Mouse (Mus musculus) ovary, adult 2 months (tissue): ENCODE data around the gene Apoe. TPM values are rescaled to one million over a fixed set of nuclear protein-coding genes. Genes with fewer than 3 reads are reported as not detected.

ENCODE experiments used
- polyA plus RNA-seq: library from polyadenylated mRNA; depleted of rRNA; stranded (reverse); fragments of >200 nt; gene quantifications from 2 replicates; pipeline ENCODE4 v1.2.3, GENCODE M21; 2012; rRNA removed

Apoe gene
- 3,327 and 3,331 TPM in 2 replicates for polyA plus RNA-seq

GRCm38 (mm10) chr7:19698907-19699826, at the start of gene Apoe:
Gene Apoe (minus strand): TSS chr7:19699188.

DNA sequence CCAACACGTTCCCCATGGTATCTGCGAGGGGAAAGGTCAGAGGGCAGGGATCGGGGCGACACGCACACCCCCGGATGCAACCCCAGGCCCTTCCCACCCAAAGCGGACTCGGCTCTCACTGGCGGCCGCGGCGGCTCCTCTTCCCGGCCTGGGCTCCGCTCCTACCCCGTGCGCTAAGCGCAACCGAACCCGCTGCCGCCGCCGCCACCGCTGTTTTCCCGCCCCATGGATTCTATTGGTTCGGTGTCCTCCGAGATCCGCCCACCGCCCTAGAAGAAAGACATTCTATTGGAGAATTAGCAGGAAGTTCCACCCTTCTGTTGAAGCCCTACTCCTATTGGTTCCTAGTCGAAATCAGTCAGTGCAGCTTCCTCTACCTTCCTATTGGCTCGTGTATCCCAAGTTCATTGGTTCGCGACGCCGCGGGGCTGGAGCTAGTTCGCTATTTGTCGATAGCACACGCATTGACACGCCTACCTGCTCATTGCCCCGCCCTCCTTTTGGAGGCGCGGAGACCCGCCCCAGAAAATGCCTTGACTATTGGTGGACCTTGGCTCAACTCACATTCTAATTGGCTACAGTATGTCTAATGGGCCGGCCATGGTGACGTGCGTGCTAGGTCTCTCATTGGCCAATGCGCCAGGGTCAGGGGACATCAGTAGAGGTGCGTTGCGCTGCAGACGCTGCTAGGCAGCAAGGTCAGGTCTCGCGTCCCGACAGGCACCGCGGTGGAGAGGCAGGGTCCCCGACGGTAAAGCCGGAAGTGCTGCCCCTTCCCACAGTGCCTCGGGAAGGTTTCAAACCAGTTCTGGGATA, 16.5 kb upstream of the Apoe start, which contains the start of gene Tomm40:
Tomm40 (minus strand) TSS at position 200 of the 816 bp plus-strand sequence.

DNA sequence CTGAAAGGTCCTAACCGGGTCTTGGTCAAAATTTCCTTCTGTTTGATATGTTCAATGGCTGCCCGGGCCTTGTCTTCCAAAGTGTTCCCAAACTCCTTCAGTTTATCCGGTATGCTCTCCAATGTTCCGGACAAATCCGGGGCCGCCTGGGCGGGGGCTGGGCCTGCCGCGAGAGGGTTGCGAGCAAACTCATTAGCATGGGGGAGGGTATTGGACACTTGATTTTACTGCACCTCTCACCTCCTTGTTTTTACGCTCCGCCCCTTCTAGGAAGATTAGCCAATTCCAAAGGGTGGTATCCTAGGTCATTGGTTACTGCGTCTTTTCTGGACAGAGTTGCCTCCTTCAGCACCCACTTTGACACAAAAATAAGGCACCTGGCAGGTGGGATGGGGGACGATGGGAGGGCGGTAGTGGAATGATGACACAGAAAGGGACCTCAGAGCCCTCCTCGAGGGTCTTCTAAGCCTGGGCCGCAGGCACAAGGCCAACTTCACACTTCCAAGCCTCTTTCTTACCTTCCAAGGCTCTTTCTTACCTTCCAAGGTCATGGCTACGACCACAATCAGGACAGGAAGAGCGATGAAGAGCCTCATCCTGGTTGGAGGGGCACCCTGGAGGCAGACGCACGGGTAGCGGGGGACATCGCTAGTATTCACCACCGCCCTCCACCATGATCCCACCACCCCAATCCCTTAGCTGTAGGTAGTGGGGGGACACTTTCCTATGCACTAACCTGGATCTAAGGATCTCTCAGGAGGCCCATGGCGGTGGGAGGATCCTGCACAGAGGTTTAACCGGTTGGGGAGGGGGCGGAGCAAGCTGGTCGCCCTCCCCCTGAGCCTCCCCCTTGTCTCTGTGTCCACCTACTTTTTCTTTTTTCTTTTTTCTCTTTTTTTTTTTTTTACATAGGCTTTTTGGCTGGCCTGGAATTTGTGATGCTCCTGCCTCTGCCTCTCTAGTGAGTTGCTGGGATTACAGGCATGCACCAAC, 6.8 kb downstream of the Apoe start, which contains the start of gene Apoc1:
Apoc1 (minus strand) TSS at position 788 of the 993 bp plus-strand sequence.

DNA sequence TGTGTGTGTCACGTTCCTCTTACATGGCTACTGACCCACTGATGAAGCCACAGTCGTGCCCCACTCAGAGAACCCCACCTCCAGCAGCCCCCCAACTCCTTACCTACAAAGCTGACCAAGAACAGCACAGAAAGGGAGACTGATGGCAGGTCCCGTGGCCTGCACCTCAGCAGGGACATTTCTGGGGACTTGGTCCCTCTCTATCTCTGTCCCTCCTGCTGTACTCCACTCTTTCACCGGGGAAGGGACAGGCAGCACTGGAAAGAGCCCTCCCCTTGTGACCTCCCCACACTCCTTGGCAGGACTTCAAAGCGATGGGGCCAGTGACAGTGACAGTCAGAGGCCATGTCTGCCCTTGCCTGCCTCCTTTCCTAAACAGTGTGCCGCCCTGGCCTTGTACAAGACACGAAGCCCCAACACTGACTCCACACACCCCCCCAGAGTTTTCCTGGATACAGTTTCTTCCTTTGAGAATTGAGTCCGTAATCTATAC, 17.7 kb downstream of the Apoe start, which contains the start of the genes Gm44805 and Apoc4:
Gm44805 (minus strand) TSS at position 222 of the 493 bp plus-strand sequence.
Apoc4 (minus strand) TSS at position 278 of the 493 bp plus-strand sequence.

GRCm38 (mm10) chr7:19677872-19678271, 21.1 kb downstream of the Apoe start, which contains the start of gene Apoc2:
Gene Apoc2 (minus strand): TSS chr7:19677941.

DNA sequence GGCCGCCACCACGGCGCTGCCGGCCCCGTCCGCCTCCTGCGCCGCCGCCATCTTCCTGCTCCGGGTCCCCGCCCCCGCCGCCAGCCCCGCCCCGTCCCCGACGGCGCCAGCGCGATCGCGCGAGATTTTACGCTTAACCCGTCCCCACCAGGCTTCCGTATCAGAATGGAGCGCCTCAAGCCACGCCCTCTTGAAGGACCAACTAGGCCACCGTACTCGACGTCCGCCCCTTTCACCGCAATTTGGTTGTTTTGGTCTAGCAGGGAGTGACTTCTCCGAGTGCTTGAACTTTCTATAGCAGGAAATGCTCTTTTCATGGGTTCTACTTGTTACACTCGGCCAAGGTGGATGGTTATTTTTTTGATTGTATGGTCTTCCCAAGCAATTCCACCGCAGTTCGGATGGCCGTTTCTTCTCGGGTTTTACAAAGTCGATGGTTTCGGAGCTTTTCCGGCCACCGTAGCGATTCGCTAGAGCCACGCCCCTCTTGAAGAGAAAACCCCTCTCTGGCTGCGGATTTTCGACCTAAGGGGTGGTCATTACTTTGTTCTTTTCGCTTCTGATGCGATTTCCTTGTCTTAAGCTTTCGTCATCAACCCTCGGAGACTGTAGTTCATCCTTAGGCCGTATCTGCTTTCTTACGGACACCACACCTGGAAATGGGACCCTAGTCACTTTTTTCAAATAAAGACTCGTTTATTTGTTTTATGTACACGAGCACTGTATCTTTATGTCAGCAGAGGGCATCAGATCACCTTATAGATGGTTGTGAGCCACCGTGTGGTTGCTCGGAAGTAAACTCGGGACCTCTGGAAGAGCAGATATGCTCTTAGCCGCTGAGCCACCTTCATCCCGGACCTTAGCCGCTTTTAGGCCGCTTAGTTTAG, 33.8 kb downstream of the Apoe start, which contains the start of gene Clptm1:
Clptm1 (minus strand) TSS at position 79 of the 887 bp plus-strand sequence.

Other genes with a start within 250 kb of the Apoe start
- gene Mark4, start 240.4 kb downstream of the Apoe start, polyA plus RNA-seq = 56.2 and 68.8 TPM in 2 replicates
- 14.5 and 14.7 TPM in 2 replicates for gene Exoc3l2, start 235.9 kb downstream of the Apoe start, polyA plus RNA-seq
- 23.3 and 32.2 TPM in 2 replicates for gene Bloc1s3, start 190.8 kb downstream of the Apoe start, polyA plus RNA-seq
- 122 and 123 TPM in 2 replicates for gene Trappc6a, start 190.8 kb downstream of the Apoe start, polyA plus RNA-seq
- 1.3 and 1.9 TPM in 2 replicates for gene Nkpd1, start 181.3 kb downstream of the Apoe start, polyA plus RNA-seq
- gene Ppp1r37, start 136.1 kb downstream of the Apoe start, polyA plus RNA-seq = 147 and 159 TPM in 2 replicates
- gene Zfp296, start 121.9 kb downstream of the Apoe start, polyA plus RNA-seq = 15.2 and 16.3 TPM in 2 replicates
- 230 and 252 TPM in 2 replicates for gene Gemin7, start 121.6 kb downstream of the Apoe start, polyA plus RNA-seq
- 248 and 417 TPM in 2 replicates for gene Clasrp, start 94.7 kb downstream of the Apoe start, polyA plus RNA-seq
- 34.7 and 48.6 TPM in 2 replicates for gene Relb, start 69.8 kb downstream of the Apoe start, polyA plus RNA-seq
- gene Clptm1, start 34.2 kb downstream of the Apoe start, polyA plus RNA-seq = 131 and 152 TPM in 2 replicates
- 1.2 and 3.3 TPM in 2 replicates for gene Apoc2, start 21.2 kb downstream of the Apoe start, polyA plus RNA-seq
- not detected in 2 replicates for gene Gm44805, start 17.8 kb downstream of the Apoe start, polyA plus RNA-seq
- gene Apoc4, start 17.7 kb downstream of the Apoe start, polyA plus RNA-seq = 2.4 and 7.3 TPM in 2 replicates
- gene Apoc1, start 6.5 kb downstream of the Apoe start, polyA plus RNA-seq = 3.8 and 11.0 TPM in 2 replicates
- gene Tomm40, start 16.2 kb upstream of the Apoe start, polyA plus RNA-seq = 131 and 143 TPM in 2 replicates
- gene Nectin2, start 51.3 kb upstream of the Apoe start, polyA plus RNA-seq = 136 and 141 TPM in 2 replicates
- 233 and 256 TPM in 2 replicates for gene Bcam, start 71.8 kb upstream of the Apoe start, polyA plus RNA-seq
- gene Cblc, start 97.6 kb upstream of the Apoe start, polyA plus RNA-seq = 8.6 and 11.5 TPM in 2 replicates
- 78.2 and 94.4 TPM in 2 replicates for gene Bcl3, start 123.6 kb upstream of the Apoe start, polyA plus RNA-seq
- gene Gm19345, start 152.8 kb upstream of the Apoe start, polyA plus RNA-seq = 0.49 and 0.91 TPM in 2 replicates
- gene Ceacam16, start 162.1 kb upstream of the Apoe start, polyA plus RNA-seq = 0.15 and 0.31 TPM in 2 replicates
- 0.15 TPM in 2 replicates for gene Ceacam19, start 188.8 kb upstream of the Apoe start, polyA plus RNA-seq
- gene Pvr, start 222.0 kb upstream of the Apoe start, polyA plus RNA-seq = 19.3 and 26.5 TPM in 2 replicates